14 mouse cellular contexts compared by ENCODE assay signal in the genomic region with DNA sequence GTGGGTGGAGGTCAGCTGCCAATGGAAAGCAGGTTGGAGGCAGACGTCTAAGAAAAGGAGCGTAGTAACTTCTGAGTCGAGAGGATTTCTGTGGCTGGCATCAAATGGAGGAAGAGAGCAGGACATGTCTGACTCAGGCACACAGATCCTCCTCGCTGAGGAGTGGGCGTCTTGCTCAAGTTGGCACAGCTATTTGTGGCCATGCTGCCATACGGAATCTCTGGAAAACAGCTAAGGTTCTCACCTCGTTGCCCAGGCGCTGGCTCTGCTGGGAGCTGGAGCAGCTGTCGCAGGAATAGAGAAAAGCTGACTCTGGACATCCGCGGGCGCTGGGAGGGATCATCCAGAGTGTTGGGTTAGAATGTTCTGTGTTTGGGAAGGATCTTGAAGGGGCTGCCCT.
DNase-seq lines count a peak whose midpoint lies in the region; ATAC-seq lines count a peak whose summit lies in the region.
"Had no signal": no experiment of that assay in that cellular context is flagged by ENCODE, and none has a peak within 500 bp of the region (broad histone marks: within the 10 kb centered on the region; RNA-seq: fewer than 3 reads in every experiment).

No protein-coding gene starts in this region.

- H3K27me3 ChIP-seq in midbrain, embryonic 10.5 days (ENCODE audit: low read depth, poor library complexity, severe bottlenecking): no peaks in the 10 kb centered on the region
- H3K27me3 ChIP-seq in midbrain, embryonic 11.5 days (ENCODE audit: control insufficient read depth, insufficient read depth, low read length): no peaks in the 10 kb centered on the region

- 0 out of 2 replicates have a peak overlapping the region, but pooled peaks have one; percentile 10 for H3K27ac ChIP-seq in midbrain, embryonic 10.5 days (replicated peaks)
- no peak overlapping the region for H3K27ac ChIP-seq in midbrain, embryonic 11.5 days (ENCODE audit: low read depth, low read length)
- H3K27ac ChIP-seq: heart, embryonic 15.5 days had no signal

- DNase-seq in midbrain, embryonic 10.5 days (ENCODE audit: low spot score): no peak
- DNase-seq in midbrain, embryonic 11.5 days (ENCODE audit: low spot score, missing footprints): no peak
- peak; percentile 77 to 84 for DNase-seq in frontal cortex, postnatal 36 days (ENCODE audit: low spot score in 2 of 2)
- DNase-seq in left cerebral cortex, adult 9 months (ENCODE audit: low spot score in 2 of 2): peak; percentile 73 to 80
- DNase-seq in right cerebral cortex, postnatal 36 days (ENCODE audit: low spot score in 2 of 2): peak; percentile 76 to 81
- no peak for DNase-seq in embryo, embryonic 9.5 days (ENCODE audit: extremely low spot score)
- no peak for DNase-seq in gastrocnemius, adult 18-20 months (ENCODE audit: low spot score)
- DNase-seq: gastrocnemius, postnatal 14 days; kidney, postnatal 10 days; thymus, postnatal 14 days had no signal

- H3K4me2 ChIP-seq in midbrain, embryonic 11.5 days: no peak overlapping the region
- H3K4me2 ChIP-seq: heart, embryonic 15.5 days; liver, embryonic 11.5 days had no signal

- peaks cover 35% of the 10 kb centered on the region for H3K4me1 ChIP-seq in midbrain, embryonic 10.5 days
- peaks cover 2% of the 10 kb centered on the region; the same call in 1 of the 2 replicates for H3K4me1 ChIP-seq in midbrain, embryonic 11.5 days (ENCODE audit: control insufficient read depth, insufficient read depth, low read length)
- H3K4me1 ChIP-seq: heart, embryonic 15.5 days had no signal

- H3K9ac ChIP-seq in midbrain, embryonic 11.5 days (ENCODE audit: low read length): no peak overlapping the region
- H3K9ac ChIP-seq: heart, embryonic 15.5 days had no signal

- ATAC-seq in midbrain, embryonic 11.5 days (ENCODE audit: low FRiP score): no peak
- ATAC-seq: inflammation-experienced regulatory T-cells, adult 6 months; Patski had no signal

- no peaks in the 10 kb centered on the region for H3K36me3 ChIP-seq in midbrain, embryonic 10.5 days
- H3K36me3 ChIP-seq in midbrain, embryonic 11.5 days (ENCODE audit: control insufficient read depth, insufficient read depth, low read length): no peaks in the 10 kb centered on the region
- H3K36me3 ChIP-seq: heart, embryonic 15.5 days had no signal

- H3K9me3 ChIP-seq in midbrain, embryonic 10.5 days (replicated peaks): no peaks in the 10 kb centered on the region
- H3K9me3 ChIP-seq in midbrain, embryonic 11.5 days (ENCODE audit: control insufficient read depth, low read length): no peaks in the 10 kb centered on the region
- H3K9me3 ChIP-seq: heart, embryonic 15.5 days had no signal

- no peak overlapping the region for H3K4me3 ChIP-seq in midbrain, embryonic 10.5 days
- no peak overlapping the region for H3K4me3 ChIP-seq in midbrain, embryonic 11.5 days (ENCODE audit: low read depth, low read length)
- H3K4me3 ChIP-seq: heart, embryonic 15.5 days had no signal

- 84% methylated on average over 12 of the region's 12 CpGs for WGBS in midbrain, embryonic 10.5 days
- 78% methylated on average over 12 of the region's 12 CpGs for WGBS in midbrain, embryonic 11.5 days

Comparison
In these comparisons a context has a peak if more than half of its experiments do, and no peak if none do; other contexts are left out.
1. DNase-seq: peak in frontal cortex, postnatal 36 days (2 of 2), left cerebral cortex, adult 9 months (2 of 2) and right cerebral cortex, postnatal 36 days (2 of 2); none in midbrain, embryonic 10.5 days (single experiment), midbrain, embryonic 11.5 days (single experiment), embryo, embryonic 9.5 days (single experiment) and gastrocnemius, adult 18-20 months (single experiment).